Mouse (Mus musculus) embryonic fibroblast, embryonic 13.5 days (primary cell): ENCODE measurements around the gene Fev.

ENCODE experiments used
- CTCF ChIP-seq: IDR thresholded peaks from 2 replicates; pipeline ENCODE4 v1.5.1; 2011; ENCODE audit warnings: mild to moderate bottlenecking, control low read depth, low read length, moderate library complexity, borderline replicate concordance; ENCODE audit not compliant: insufficient read depth
- POLR2A ChIP-seq: IDR thresholded peaks from 2 replicates; pipeline ENCODE4 v1.6.1; 2011; ENCODE audit warnings: low read depth, mild to moderate bottlenecking, control low read depth, low read length, moderate library complexity

DNA sequence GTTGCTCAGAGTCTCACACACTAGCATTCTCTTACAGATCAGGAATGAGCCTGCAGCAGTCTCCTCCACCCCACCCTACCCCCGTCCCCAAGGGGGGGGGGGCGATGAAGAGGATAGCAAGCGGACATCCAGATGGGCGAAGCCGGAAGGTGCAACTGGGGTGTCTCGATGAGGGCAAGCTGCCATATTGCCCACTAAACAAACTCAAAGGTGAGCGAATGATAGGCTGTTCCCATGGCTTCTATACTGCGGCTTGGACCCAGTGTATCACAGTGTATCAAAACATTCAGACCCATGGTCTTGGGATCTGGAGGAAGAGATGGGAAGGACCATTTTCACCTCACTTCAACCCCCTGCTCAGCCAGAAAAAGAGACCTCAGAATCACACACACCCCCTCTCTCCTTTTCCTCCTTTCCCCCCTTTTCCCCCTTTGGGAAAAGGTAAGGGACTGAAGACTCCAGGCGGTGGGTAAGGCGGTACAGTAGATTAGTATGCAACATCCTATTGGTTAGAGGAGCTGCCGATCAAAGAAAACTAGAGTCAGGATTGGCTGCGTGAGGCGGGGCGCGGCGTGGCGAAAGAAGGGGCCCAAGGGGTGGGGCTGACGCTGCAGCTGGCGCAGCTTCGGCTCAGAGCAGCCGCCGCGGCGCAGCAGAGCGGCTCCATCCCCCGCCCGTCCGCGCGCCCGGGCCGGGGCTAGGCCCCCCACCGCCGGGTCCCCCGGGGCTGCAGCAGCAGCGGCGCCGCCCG, 30.7 kb downstream of the Fev start, which contains the start of gene Cdk5r2:
- TF ChIP-seq POLR2A (no peak), CTCF (no peak)
